Mouse (Mus musculus) adrenal gland, postnatal 10 days (tissue): ENCODE data around the gene Lrrc66. TPM values are rescaled to one million over a fixed set of nuclear protein-coding genes. Genes with fewer than 3 reads are reported as not detected.

Experiments
- DNase-seq: peaks from one replicate; pipeline ENCODE4 v3.0.0; 2021; ENCODE audit warnings: mixed read lengths
- total RNA-seq, 2 experiments: library from RNA; stranded (reverse); gene quantifications; 2 replicates each; pipeline ENCODE4 v1.2.3; 2021

Lrrc66 gene
- total RNA-seq, 2 experiments from 2014 or later, result not detected

DNA sequence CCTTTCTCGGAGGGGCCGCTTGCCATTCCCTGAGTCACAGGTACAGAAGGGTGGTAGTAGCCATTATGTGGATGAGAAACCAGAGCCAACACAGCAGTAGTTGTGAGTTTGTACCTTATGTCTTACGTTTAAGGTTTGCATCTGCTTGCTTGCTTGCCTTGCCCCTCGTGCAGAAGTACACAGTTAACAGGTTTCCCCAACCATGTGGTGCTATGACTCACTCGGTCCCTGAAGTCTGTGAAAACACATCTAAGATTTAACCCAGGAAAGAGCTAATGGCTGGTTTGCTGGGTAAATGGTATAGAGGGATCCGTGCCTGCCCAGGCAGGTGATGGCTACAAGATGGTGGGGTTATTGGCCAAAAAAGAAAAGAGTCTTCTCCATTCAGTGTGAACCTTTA, 73.6 kb downstream of the Lrrc66 start:
- DNase-seq, result no peak

DNA sequence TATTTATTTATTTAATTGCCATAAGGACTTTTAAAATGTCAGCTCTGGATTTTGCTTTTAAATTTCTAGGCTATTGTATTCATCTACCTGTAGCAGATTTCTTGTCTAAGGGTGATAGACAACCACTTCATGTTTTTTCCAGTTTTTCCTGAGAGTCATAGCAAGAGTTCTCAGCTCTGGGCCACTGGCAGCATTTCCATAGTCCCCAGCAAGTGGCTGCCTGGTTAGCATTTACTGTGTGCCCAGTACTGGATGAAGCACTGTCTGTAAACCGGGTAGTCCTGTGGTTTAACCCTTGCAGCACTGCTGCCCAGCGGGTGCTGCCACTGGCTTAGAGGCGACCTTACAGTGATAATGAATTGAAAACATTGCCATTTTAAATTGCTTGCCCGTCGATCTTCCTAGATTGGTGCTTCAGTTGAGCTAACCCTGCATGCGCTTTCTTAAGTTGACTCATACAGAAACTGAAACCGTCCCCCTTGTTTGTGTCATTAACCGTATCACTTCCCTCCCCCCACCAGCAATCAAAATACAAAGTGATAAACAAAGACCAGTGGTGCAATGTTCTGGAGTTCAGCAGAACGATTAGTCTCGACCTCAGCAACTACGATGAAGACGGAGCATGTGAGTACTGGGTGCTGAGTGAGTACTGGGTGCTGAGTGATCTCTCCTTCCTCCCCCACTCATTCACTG, 75.4 kb downstream of the Lrrc66 start:
- no peak for DNase-seq

Other genes with a start within 250 kb of the Lrrc66 start
- gene Cwh43, start 226.5 kb downstream of the Lrrc66 start, total RNA-seq, result not detected
- gene Dcun1d4, start 151.5 kb downstream of the Lrrc66 start, total RNA-seq, result 10 to 100 TPM; 27.9 to 32.0 TPM
- 10 to 100 TPM; 22.3 to 30.1 TPM for gene Sgcb, start 15.3 kb upstream of the Lrrc66 start, total RNA-seq
- under 1 TPM in 1 of 2 experiments, not detected in 1; 0.15 TPM for gene Spata18, start 18.9 kb upstream of the Lrrc66 start, total RNA-seq